Mouse (Mus musculus): ENCODE results near the gene Mrnip.
"Not testable (repeated sequence)": the region's sequence is repeated elsewhere in the genome, so short reads cannot be mapped to it uniquely, and the experiment has no call there.

Gene Mrnip

GRCm38 (mm10) chr11:50174111-50174729 is at the start of gene Mrnip:
Gene Mrnip (plus strand): TSS chr11:50174444.
- DNase-seq = not testable (repeated sequence)

GRCm38 (mm10) chr11:50127781-50128180 is 46.5 kb upstream of the Mrnip start:
- no peak for DNase-seq

- peak; percentile 94 for DNase-seq
These were observed 43.2 kb upstream of the Mrnip start, which contains the start of gene Tbc1d9b for GRCm38 (mm10) chr11:50130811-50131766. Gene Tbc1d9b (plus strand): TSS chr11:50131396.

GRCm38 (mm10) chr11:50131801-50132201 is 42.4 kb upstream of the Mrnip start:
- DNase-seq = no peak

GRCm38 (mm10) chr11:50132265-50132664 is 42.0 kb upstream of the Mrnip start:
- no peak for DNase-seq

DNA sequence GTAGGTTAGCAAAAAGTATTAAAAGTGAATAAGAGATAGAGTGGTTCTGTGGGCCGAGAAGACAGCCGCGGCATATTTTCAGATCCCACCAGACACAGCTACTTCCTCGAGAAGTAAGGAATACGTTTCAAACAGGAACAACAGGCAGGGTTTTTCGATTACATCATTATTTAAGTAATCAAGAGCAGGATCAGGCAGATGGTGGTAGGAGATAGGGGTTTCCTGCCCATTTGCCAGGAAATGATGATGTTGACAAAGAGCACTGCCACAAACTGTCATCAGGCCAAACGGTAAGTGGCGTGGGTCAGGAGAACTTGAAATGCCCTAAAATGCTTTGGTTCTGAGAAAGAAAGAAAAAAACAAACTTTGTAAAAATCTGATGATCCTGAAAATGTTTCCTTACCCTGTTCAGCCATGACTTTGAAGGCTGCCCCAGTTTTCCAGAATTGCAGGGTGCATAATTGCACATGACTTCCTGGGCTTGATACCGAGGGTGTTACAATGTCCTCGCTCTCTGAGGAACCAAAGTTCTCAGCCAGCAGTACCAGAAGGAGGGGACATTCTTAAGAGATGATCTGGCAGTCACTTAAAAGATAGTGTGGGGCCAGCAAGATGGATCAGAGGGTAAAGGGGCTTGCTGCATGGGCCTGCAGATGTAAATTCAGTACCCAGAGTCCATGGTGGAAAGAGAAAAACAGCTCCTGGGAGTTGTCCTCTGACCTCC is 39.9 kb upstream of the Mrnip start:
- DNase-seq = no peak

- no peak for DNase-seq
These were observed 35.9 kb upstream of the Mrnip start for GRCm38 (mm10) chr11:50138206-50138822.

DNA sequence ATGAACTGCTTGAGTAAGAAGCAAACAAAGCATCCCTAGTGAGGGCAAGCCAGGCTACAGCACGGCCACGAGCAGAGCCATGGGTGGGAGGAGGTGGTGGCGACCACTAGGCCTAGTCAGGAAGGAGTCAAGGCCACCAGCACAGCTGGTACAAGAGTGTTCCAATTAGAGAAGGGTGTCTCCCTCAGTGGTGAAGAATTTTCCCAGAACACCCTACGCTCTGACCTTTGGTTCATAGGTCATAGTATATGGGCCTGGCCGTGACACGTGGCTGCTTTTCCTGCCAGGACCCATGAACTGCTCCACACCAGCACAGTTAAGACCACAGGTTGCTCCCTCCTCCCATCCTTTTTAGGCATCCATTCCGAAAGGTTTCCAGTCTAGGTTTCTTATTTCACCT is 34.7 kb upstream of the Mrnip start:
- peak; percentile 50 for DNase-seq

- no peak for DNase-seq
These were observed 28.7 kb upstream of the Mrnip start for GRCm38 (mm10) chr11:50145529-50145928.

- no peak for DNase-seq
These were observed 28.1 kb upstream of the Mrnip start for GRCm38 (mm10) chr11:50146121-50146520.

GRCm38 (mm10) chr11:50147267-50147957 is 26.8 kb upstream of the Mrnip start:
- DNase-seq = no peak

DNA sequence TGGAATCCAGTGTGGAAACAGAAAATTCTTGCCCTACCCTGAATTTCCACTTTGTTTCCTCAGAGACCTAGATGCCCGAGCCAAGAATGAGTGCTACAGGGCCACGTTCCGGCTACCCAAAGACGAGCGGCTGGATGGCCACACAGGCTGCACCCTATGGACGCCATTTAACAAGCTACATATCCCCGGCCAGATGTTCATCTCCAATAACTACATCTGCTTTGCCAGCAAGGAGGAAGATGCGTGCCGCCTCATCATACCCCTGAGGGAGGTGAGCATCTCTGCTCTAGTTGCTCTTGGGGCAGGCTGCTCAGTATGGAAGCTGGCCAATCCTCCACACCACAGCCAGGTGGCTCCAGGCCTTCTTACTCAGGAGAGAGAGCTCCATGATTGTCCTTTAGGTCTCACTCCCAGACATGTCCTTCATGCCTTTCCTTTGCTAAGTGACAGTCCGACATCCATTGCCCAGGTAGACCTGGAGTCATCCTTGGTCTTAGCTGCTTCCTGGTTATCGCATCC is 26.2 kb upstream of the Mrnip start:
- DNase-seq = no peak

DNA sequence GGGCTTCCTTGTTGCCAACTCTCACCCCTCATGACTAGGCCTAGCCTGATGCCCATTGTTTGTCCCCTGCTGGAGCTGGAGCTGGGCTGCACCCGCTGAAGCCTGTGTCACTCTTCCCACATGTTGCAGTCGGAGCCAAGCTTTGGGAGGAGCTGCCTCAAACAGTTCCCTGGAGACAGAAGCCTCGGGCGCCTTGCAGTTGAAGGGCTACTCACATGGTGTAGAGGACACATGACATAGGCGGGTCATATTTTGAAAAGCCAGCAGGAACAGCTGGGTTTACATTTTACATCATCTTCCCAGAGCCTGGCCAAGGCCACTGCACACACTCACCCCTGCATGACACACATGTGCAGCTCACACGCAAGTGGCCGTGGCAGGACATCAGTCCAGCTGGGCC is 25.0 kb upstream of the Mrnip start:
- DNase-seq = no peak

GRCm38 (mm10) chr11:50149603-50150150 is 24.6 kb upstream of the Mrnip start:
- no peak for DNase-seq

DNA sequence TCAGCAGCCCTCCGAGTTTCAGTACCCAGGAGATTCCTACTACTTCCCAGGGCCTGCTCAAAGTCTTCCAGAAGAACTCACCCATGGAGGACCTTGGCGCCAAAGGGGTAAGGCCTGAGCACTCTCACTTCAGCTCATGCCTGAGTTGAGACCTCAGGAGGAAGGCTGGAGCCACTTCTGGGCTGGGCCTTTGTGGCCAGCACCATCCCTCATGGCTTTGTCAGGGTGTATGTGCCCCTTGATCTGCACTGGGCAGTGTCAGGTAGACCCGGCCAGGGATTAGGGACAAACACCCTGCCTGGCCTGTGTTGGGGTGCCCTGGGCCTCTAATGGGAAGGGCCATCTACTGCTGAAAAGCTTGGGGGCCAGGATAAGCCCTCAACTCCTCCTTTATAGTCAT is 22.9 kb upstream of the Mrnip start:
- no peak for DNase-seq

GRCm38 (mm10) chr11:50154166-50154565 is 20.1 kb upstream of the Mrnip start:
- DNase-seq = no peak

GRCm38 (mm10) chr11:50154777-50155520 is 19.3 kb upstream of the Mrnip start:
- no peak for DNase-seq

GRCm38 (mm10) chr11:50155785-50156184 is 18.5 kb upstream of the Mrnip start:
- no peak for DNase-seq

GRCm38 (mm10) chr11:50156725-50157258 is 17.5 kb upstream of the Mrnip start:
- no peak for DNase-seq

DNA sequence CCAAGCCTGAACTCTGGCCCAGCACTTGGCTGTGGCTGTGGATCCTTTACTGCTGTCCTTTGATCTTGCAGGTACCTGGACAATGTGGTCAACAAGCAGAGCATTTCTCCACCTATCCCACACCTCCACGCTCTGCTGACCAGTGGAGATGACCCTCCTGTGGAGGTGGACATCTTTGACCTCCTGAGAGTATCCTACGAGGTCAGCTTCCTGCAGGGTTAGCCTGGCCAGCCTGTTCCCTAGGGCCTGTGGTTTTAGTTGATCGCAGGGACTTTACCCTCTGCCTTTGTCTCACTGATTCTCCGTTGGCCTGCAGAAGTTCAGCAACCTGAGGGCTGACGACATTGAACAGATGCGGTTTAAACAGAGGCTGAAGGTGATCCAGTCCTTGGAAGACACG is 15.9 kb upstream of the Mrnip start:
- DNase-seq = no peak

GRCm38 (mm10) chr11:50159347-50159746 is 14.9 kb upstream of the Mrnip start:
- no peak for DNase-seq

Measured in kidney, postnatal 14 days (tissue).